Mouse (Mus musculus): ENCODE results near the gene Unc93b1. TPM values are rescaled to one million over a fixed set of nuclear protein-coding genes. Genes with fewer than 3 reads are reported as not detected.
A peak's percentile ranks its signal among the peaks of the same experiment; 100 is the strongest.

Gene Unc93b1
- total RNA-seq, 2 experiments from 2014 or later: 15.0 to 16.3 TPM

GRCm38 (mm10) chr19:3910206-3910605, 24.8 kb upstream of the Unc93b1 start:
- intact Hi-C loops (cut with DNase I): no loop called here

GRCm38 (mm10) chr19:3912337-3913204, 22.4 kb upstream of the Unc93b1 start, which contains the start of gene Ndufs8:
Gene Ndufs8 (minus strand): TSS chr19:3912774.
- intact Hi-C loops (cut with DNase I): no loop called here
- peak; percentile 93 to 97 for DNase-seq (ENCODE audit: extremely low spot score in 1 of 2, low spot score in 2 of 2)

More at GRCm38 (mm10) chr19:3910206-3910605, 24.8 kb upstream of the Unc93b1 start:
- no peak for DNase-seq (ENCODE audit: extremely low spot score in 1 of 2, low spot score in 2 of 2)

- DNase-seq (ENCODE audit: extremely low spot score in 1 of 2, low spot score in 2 of 2): no peak
- intact Hi-C loops (cut with DNase I): no loop called here
Observed at GRCm38 (mm10) chr19:3913692-3914091, 21.3 kb upstream of the Unc93b1 start.

- intact Hi-C loops (cut with DNase I): no loop called here
- DNase-seq (ENCODE audit: extremely low spot score in 1 of 2, low spot score in 2 of 2): no peak
Observed at GRCm38 (mm10) chr19:3914535-3914934, 20.5 kb upstream of the Unc93b1 start.

- intact Hi-C loops (cut with DNase I): no loop called here
- DNase-seq (ENCODE audit: extremely low spot score in 1 of 2, low spot score in 2 of 2): no peak
Observed at GRCm38 (mm10) chr19:3916727-3917126, 18.3 kb upstream of the Unc93b1 start.

GRCm38 (mm10) chr19:3919928-3920327, 15.1 kb upstream of the Unc93b1 start:
- DNase-seq (ENCODE audit: extremely low spot score in 1 of 2, low spot score in 2 of 2): no peak
- intact Hi-C loops (cut with DNase I): no loop called here

GRCm38 (mm10) chr19:3922661-3923371, 12.2 kb upstream of the Unc93b1 start:
- DNase-seq (ENCODE audit: extremely low spot score in 1 of 2, low spot score in 2 of 2): no peak
- intact Hi-C loops (cut with DNase I): no loop called here

GRCm38 (mm10) chr19:3923586-3923985, 11.4 kb upstream of the Unc93b1 start:
- intact Hi-C loops (cut with DNase I): no loop called here
- DNase-seq (ENCODE audit: extremely low spot score in 1 of 2, low spot score in 2 of 2): peak in 1 of 2 experiments; percentile 83

- no peak for DNase-seq (ENCODE audit: extremely low spot score in 1 of 2, low spot score in 2 of 2)
- intact Hi-C loops (cut with DNase I): no loop called here
Observed at GRCm38 (mm10) chr19:3924190-3924589, 10.8 kb upstream of the Unc93b1 start.

GRCm38 (mm10) chr19:3924868-3925267, 10.1 kb upstream of the Unc93b1 start:
- intact Hi-C loops (cut with DNase I): no loop called here
- no peak for DNase-seq (ENCODE audit: extremely low spot score in 1 of 2, low spot score in 2 of 2)

GRCm38 (mm10) chr19:3925859-3926258, 9.1 kb upstream of the Unc93b1 start:
- intact Hi-C loops (cut with DNase I): no loop called here
- no peak for DNase-seq (ENCODE audit: extremely low spot score in 1 of 2, low spot score in 2 of 2)

GRCm38 (mm10) chr19:3926279-3926678, 8.7 kb upstream of the Unc93b1 start:
- no peak for DNase-seq (ENCODE audit: extremely low spot score in 1 of 2, low spot score in 2 of 2)
- intact Hi-C loops (cut with DNase I): no loop called here

- intact Hi-C loops (cut with DNase I): no loop called here
- DNase-seq (ENCODE audit: extremely low spot score in 1 of 2, low spot score in 2 of 2): no peak
Observed at GRCm38 (mm10) chr19:3926685-3927084, 8.3 kb upstream of the Unc93b1 start.

GRCm38 (mm10) chr19:3927989-3928388, 7.0 kb upstream of the Unc93b1 start:
- no peak for DNase-seq (ENCODE audit: extremely low spot score in 1 of 2, low spot score in 2 of 2)
- intact Hi-C loops (cut with DNase I): no loop called here

GRCm38 (mm10) chr19:3928779-3929178, 6.2 kb upstream of the Unc93b1 start:
- intact Hi-C loops (cut with DNase I): no loop called here
- no peak for DNase-seq (ENCODE audit: extremely low spot score in 1 of 2, low spot score in 2 of 2)

- intact Hi-C loops (cut with DNase I): no loop called here
- peak in 1 of 2 experiments; percentile 91 for DNase-seq (ENCODE audit: extremely low spot score in 1 of 2, low spot score in 2 of 2)
Observed at GRCm38 (mm10) chr19:3929211-3929941, 5.6 kb upstream of the Unc93b1 start, which contains the start of gene Aldh3b1. Gene Aldh3b1 (minus strand): TSS chr19:3929808.

GRCm38 (mm10) chr19:3930262-3931057, 4.5 kb upstream of the Unc93b1 start:
- no peak for DNase-seq (ENCODE audit: extremely low spot score in 1 of 2, low spot score in 2 of 2)
- intact Hi-C loops (cut with DNase I): no loop called here

GRCm38 (mm10) chr19:3931716-3932115, 3.3 kb upstream of the Unc93b1 start:
- DNase-seq (ENCODE audit: extremely low spot score in 1 of 2, low spot score in 2 of 2): no peak
- intact Hi-C loops (cut with DNase I): no loop called here

All from left cerebral cortex, postnatal 10 days (tissue).